Mouse (Mus musculus) stomach, embryonic 15.5 days (tissue): Measurements from ENCODE around the gene Fam214a. TPM values are rescaled to one million over a fixed set of nuclear protein-coding genes. Genes with fewer than 3 reads are reported as not detected.
A peak's percentile ranks its signal among the peaks of the same experiment; 100 is the strongest.

Source experiments
- ATAC-seq: fragments of 200-750 bp; cut with Nextera tagmentation; 2 replicates; pipeline ENCODE4 v1.8.0; 2017; ENCODE audit warnings: low read depth, moderate number of reproducible peaks, moderate TSS enrichment; ENCODE audit not compliant: insufficient read depth, low FRiP score
- H3K27ac ChIP-seq: fragments of 300-500 bp; sonication (generic); 2 replicates; pipeline ENCODE4 v1.5.1; 2015; ENCODE audit warnings: mild to moderate bottlenecking, inconsistent platforms
- H3K27me3 ChIP-seq: fragments of 300-500 bp; sonication (generic); replicated peaks from 2 replicates; pipeline ENCODE4 v1.6.1; 2015; ENCODE audit warnings: inconsistent platforms
- H3K36me3 ChIP-seq: fragments of 300-500 bp; sonication (generic); 2 replicates; pipeline ENCODE4 v1.6.1; 2015; ENCODE audit warnings: inconsistent platforms
- H3K4me1 ChIP-seq: fragments of 300-500 bp; sonication (generic); 2 replicates; pipeline ENCODE4 v1.6.1; 2015; ENCODE audit warnings: inconsistent platforms
- H3K4me2 ChIP-seq: fragments of 300-500 bp; sonication (generic); 2 replicates; pipeline ENCODE4 v1.6.1; 2015; ENCODE audit warnings: mild to moderate bottlenecking, inconsistent platforms
- H3K4me3 ChIP-seq: fragments of 300-500 bp; sonication (generic); replicated peaks from 2 replicates; pipeline ENCODE4 v1.5.1; 2015; ENCODE audit warnings: inconsistent platforms
- H3K9ac ChIP-seq: fragments of 300-500 bp; sonication (generic); 2 replicates; pipeline ENCODE4 v1.6.1; 2015; ENCODE audit warnings: inconsistent platforms
- H3K9me3 ChIP-seq: fragments of 300-500 bp; sonication (generic); 2 replicates; pipeline ENCODE4 v1.6.1; 2016; ENCODE audit warnings: inconsistent platforms
- WGBS: fragments of 180-500 bp; shearing (Covaris S2); methylation state at CpG from one replicate; pipeline ENCODE4 v1.1.7; 2015; 5-methylcytosine and 5-hydroxymethylcytosine counted together
- polyA plus RNA-seq: library from polyadenylated mRNA; unstranded; fragments of >200 nt; fragmentation: Nextera tagmentation; extraction: Ambion mirVana; gene quantifications from 2 replicates; pipeline ENCODE4 v1.2.1, GENCODE M21; 2015

The Fam214a gene
- polyA plus RNA-seq, 1 experiment from 2014 or later = 9.1 TPM

DNA sequence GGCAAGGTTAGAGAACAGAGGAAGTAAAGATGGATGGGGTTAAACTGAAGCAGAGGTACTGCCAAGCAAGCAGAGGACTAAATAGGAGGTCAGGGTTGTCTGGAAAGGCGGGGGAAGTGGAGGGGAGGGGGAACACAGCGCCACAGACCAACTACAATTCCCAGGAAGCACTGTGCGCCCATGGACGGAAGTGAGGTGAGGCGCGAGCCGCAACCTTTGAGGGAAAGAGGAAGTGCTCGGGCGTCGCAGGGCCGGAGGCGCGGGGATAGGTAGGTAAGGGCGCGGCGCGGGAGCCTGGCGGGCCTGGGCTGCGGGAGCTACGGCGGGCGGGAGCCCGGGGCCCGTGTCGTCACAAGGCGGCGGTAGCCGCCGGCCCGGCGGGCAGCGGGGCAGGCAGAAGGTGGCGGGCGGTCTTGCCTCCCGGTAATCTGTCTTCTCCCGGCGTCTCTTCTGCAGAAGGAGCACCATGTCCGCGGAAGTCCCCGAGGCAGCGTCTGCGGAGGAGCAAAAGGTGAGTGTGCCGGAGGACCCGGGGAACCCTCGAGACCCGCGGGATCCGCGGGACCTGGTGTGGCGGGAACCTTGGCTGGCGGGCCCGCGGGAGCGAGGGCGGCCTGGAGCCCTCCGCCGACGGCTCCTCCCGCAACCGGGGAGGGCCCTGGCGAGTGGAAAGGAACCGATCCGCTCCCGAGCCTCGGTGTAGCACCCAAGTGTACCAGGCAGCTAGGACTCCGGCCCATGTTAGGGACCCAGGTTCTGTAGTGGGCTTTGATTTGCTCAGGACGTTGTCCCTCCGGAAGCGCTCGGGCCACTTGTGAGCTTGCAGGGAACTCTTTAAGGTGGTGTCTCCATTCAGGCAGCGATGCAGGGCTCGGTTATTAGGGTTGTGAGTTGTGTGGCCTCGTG, 85.0 kb downstream of the Fam214a start, which contains the start of gene Arpp19:
Arpp19 (plus strand) TSS at position 164 of the 906 bp plus-strand sequence.
- no peaks in the 10 kb centered on the region for H3K9me3 ChIP-seq
- no peaks in the 10 kb centered on the region for H3K27me3 ChIP-seq
- peak within 1 kb of the TSS; percentile 93 for H3K4me3 ChIP-seq
- ATAC-seq = peak; percentile 95
- H3K9ac ChIP-seq = peak within 1 kb of the TSS; percentile 96
- peak within 1 kb of the TSS; percentile 77 for H3K27ac ChIP-seq
- no peaks in the 10 kb centered on the region for H3K36me3 ChIP-seq
- 0 out of 2 replicates have a peak, but pooled peaks cover 4% of the 10 kb centered on the region for H3K4me1 ChIP-seq
- WGBS = under 1% methylated on average over 71 of the region's 73 CpGs
- peak within 1 kb of the TSS; percentile 64 for H3K4me2 ChIP-seq

DNA sequence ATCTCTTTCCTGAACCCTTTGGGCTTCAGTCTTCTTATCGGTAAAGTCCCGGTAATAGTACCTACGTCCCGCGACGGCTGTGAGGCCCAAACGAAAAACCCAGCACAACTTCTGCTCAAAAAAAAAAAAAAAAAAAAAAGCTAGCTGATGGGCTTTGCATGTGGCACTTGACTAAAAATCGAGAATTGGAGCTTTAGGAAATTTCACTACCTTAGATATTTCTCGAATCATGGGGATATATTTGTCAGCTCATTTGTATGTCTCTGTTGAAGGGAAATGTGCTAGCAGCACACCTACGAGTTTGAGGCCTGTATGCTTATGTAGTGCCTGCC, 85.6 kb downstream of the Fam214a start:
- H3K9me3 ChIP-seq = no peaks in the 10 kb centered on the region
- H3K27ac ChIP-seq = no peak overlapping the region
- peak overlapping the region; percentile 64 for H3K4me2 ChIP-seq
- no peaks in the 10 kb centered on the region for H3K27me3 ChIP-seq
- peak overlapping the region; percentile 93 for H3K4me3 ChIP-seq
- 0 out of 2 replicates have a peak, but pooled peaks cover 4% of the 10 kb centered on the region for H3K4me1 ChIP-seq
- no peaks in the 10 kb centered on the region for H3K36me3 ChIP-seq
- peak overlapping the region; percentile 96 for H3K9ac ChIP-seq
- no peak for ATAC-seq
- WGBS = 1% methylated on average over 10 of the region's 10 CpGs

DNA sequence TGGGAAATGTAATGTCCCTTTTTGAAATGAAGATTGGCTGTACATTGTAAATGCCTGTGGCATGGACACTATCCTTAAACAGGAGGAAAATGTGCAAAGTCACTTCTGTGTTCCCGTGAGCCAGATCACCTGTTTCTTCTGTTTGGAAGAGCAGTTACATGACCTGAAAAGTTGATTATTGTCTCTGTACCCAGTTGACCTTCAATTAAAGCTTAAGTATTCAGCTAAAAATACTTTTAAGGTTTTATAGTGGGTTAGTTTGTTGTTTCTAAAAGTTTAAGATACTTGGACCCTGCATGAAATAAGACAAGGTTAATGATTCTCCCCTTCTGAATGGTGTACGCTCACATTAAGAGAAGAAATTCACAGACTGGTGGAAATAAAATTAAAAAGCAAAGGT, 87.9 kb downstream of the Fam214a start:
- H3K27me3 ChIP-seq = no peaks in the 10 kb centered on the region
- no peak overlapping the region for H3K4me2 ChIP-seq
- ATAC-seq = no peak
- H3K4me3 ChIP-seq = no peak overlapping the region
- WGBS = 73% methylated on average over 2 of the region's 2 CpGs
- H3K36me3 ChIP-seq = 0 out of 2 replicates have a peak, but pooled peaks cover 3% of the 10 kb centered on the region
- 0 out of 2 replicates have a peak, but pooled peaks cover 4% of the 10 kb centered on the region for H3K4me1 ChIP-seq
- no peak overlapping the region for H3K27ac ChIP-seq
- no peaks in the 10 kb centered on the region for H3K9me3 ChIP-seq
- H3K9ac ChIP-seq = no peak overlapping the region

DNA sequence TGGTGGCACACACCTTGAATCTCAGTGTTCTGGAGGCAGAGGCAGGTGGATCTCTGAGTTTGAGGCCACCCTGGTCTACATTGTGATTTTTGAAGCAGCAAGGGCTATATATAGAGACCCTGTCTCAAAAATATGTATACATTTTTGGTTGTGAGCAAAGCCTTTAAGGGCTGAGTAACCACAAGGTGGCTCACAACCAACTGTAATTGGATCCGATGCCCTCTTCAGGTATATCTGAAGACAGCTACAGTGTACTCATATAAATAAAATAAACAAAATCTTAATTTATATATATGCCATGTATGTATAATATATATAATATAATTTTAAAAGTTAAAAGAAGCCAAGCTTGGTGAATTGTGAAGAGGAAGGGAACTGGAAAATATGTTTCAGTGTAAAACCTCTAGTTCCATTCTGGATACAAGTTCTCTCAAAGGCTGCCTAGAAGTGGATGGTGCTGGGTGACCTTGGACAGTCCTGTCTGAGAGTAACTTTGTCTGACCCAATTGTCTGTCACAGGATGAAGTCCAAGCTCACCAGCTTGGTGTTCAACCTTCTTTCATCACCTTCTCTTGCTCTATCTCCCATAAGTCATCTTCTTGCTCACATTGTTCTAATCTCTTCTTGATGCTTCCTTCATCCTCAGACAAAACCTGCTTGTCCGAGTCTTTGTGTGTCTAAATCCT, 89.3 kb downstream of the Fam214a start:
- Histone ChIP-seq H3K4me2 (no peak overlapping the region), H3K27me3 (no peaks in the 10 kb centered on the region), H3K4me1 (0 out of 2 replicates have a peak, but pooled peaks cover 4% of the 10 kb centered on the region), H3K27ac (no peak overlapping the region), H3K4me3 (no peak overlapping the region), H3K9ac (no peak overlapping the region), H3K36me3 (0 out of 2 replicates have a peak, but pooled peaks cover 6% of the 10 kb centered on the region), H3K9me3 (no peaks in the 10 kb centered on the region)
- WGBS = 73% methylated on average over 2 of the region's 2 CpGs
- ATAC-seq = no peak

DNA sequence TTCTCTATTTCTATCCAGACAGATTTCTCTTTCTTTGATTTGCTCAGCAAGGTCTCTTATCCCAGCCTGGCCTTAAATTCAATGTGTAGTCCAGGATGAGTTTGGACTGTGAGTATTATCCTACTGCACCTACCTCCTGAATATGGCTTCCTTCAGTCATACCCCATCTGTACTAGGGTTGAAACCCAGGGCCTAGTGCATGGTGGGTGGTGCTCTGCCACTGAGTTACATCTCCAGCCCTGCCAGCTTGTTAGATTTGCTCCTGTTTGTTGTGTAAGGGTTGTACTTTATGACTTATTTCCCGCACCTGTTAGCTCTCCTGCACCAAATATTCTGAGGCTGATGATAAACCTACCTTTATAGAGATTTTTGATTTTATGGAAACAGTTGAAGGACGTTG, 90.5 kb downstream of the Fam214a start:
- 93% methylated on average over 2 of the region's 2 CpGs for WGBS
- Histone ChIP-seq H3K36me3 (0 out of 2 replicates have a peak, but pooled peaks cover 6% of the 10 kb centered on the region), H3K27me3 (no peaks in the 10 kb centered on the region), H3K9me3 (no peaks in the 10 kb centered on the region), H3K4me1 (0 out of 2 replicates have a peak, but pooled peaks cover 4% of the 10 kb centered on the region), H3K27ac (no peak overlapping the region), H3K4me2 (no peak overlapping the region), H3K9ac (no peak overlapping the region), H3K4me3 (no peak overlapping the region)
- no peak for ATAC-seq

DNA sequence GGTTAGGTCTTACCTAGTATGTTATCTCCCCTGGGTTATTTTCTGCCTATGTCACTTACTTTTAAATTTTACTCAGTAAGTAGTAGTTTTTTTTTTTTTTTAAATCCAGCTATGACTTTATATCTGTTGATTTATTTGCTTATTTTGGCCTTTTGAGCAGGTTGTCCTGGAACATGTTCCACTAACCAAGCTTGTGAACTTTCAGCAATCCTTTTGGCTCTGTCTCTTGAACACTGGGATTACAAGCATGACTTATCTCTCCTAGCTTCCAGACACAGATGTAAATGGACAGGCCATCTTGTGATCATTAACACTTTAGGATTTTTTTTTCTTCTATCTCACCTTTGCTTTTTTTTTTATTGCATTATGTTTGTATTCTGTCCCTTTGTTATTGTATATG, 94.4 kb downstream of the Fam214a start:
- H3K36me3 ChIP-seq = 0 out of 2 replicates have a peak, but pooled peaks cover 6% of the 10 kb centered on the region
- no peaks in the 10 kb centered on the region for H3K27me3 ChIP-seq
- no peaks in the 10 kb centered on the region for H3K9me3 ChIP-seq
- H3K4me1 ChIP-seq = no peaks in the 10 kb centered on the region
- H3K4me2 ChIP-seq = no peak overlapping the region
- no peak for ATAC-seq
- H3K27ac ChIP-seq = no peak overlapping the region
- no peak overlapping the region for H3K4me3 ChIP-seq
- no peak overlapping the region for H3K9ac ChIP-seq

DNA sequence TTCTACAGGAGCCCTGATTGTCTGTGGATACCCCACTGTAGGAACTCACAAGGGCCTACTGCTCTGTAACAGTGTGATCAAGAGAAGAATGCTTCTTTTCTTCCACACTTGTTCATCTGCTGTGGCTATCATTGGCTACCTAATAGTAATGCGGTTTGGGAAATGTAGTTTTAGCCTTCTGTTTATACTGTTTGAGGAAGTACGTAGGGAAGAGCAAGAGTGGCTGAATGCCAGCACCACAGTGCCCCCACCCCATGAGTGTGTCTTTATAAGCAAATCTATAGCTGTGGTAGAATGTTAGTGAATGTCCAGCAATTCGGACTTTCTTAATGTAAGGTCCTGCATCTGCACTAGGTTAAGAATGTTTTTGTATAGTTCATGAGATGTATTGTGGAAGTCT, 96.4 kb downstream of the Fam214a start:
- no peak for ATAC-seq
- Histone ChIP-seq H3K36me3 (0 out of 2 replicates have a peak, but pooled peaks cover 6% of the 10 kb centered on the region), H3K4me3 (no peak overlapping the region), H3K9ac (no peak overlapping the region), H3K4me1 (no peaks in the 10 kb centered on the region), H3K9me3 (no peaks in the 10 kb centered on the region), H3K27ac (no peak overlapping the region), H3K4me2 (no peak overlapping the region), H3K27me3 (no peaks in the 10 kb centered on the region)
- 62% methylated on average over 3 of the region's 3 CpGs for WGBS

DNA sequence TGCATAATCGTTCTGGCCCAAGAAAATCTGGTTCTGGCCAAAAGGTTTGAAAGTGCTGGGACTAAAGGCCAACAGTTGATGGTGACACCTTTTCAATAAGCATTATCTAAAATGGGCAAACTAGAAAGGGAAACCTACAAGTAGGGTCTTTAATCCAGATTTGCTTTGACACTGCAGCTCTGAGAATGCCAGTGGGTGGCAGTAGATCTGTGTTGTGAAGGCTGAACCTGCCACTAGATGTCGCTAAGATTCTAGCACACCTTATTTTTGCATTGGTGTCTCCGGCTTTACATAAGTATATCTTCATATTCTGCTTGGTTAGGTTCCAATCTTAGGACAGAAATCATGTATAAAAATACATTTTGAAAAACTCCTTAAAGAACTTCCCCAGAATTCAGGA, 97.3 kb downstream of the Fam214a start:
- Histone ChIP-seq H3K36me3 (0 out of 2 replicates have a peak, but pooled peaks cover 6% of the 10 kb centered on the region), H3K27ac (no peak overlapping the region), H3K4me2 (no peak overlapping the region), H3K4me1 (no peaks in the 10 kb centered on the region), H3K9me3 (no peaks in the 10 kb centered on the region), H3K9ac (no peak overlapping the region), H3K27me3 (no peaks in the 10 kb centered on the region), H3K4me3 (no peak overlapping the region)
- WGBS = 31% methylated on average over 3 of the region's 3 CpGs
- no peak for ATAC-seq

DNA sequence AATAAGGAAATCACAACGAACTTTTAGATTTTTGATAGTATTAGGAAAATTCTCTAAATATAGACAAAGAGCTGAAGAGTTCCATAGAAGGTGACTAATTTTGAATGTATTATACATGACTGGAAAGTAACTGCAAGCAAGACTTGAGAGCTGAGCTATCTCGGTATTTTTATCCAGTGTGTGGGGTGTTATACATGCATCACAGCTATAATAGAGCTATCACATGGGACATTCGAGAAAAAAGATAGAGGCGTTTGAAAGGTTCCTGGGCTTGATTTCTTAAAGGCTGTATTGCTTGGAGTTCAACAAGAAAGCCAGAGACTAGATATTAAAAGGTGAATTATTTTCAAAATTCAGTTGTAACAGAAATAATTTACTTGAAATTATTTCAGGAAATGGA, 99.2 kb downstream of the Fam214a start:
- Histone ChIP-seq H3K27ac (no peak overlapping the region), H3K27me3 (no peaks in the 10 kb centered on the region), H3K4me1 (no peaks in the 10 kb centered on the region), H3K36me3 (no peaks in the 10 kb centered on the region), H3K9ac (no peak overlapping the region), H3K4me3 (no peak overlapping the region), H3K9me3 (no peaks in the 10 kb centered on the region), H3K4me2 (no peak overlapping the region)
- no peak for ATAC-seq
- WGBS = 90% methylated on average over 4 of the region's 4 CpGs

DNA sequence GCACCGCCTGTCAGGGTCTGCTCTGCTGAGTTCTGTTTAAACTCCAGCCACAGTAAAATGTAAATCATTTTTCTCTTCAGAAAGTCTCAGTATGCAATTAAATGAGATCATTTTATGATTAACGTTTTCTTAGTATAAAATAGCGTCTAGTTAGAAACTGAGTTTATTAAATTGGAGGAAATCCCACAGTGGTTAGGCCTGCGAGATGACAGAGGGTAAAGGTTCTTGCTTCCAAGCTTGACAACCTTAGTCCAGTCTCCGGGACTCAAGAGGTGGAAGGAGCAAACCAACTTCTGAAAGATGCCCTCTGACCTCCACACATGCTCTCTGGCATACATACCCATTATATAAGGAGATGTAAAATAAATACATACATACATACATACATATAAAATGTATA, 102.4 kb downstream of the Fam214a start:
- Histone ChIP-seq H3K4me3 (no peak overlapping the region), H3K9me3 (no peaks in the 10 kb centered on the region), H3K27me3 (no peaks in the 10 kb centered on the region), H3K9ac (no peak overlapping the region), H3K27ac (no peak overlapping the region), H3K4me2 (no peak overlapping the region), H3K36me3 (peaks cover 13% of the 10 kb centered on the region), H3K4me1 (no peaks in the 10 kb centered on the region)
- no peak for ATAC-seq
- WGBS = 68% methylated on average over 5 of the region's 5 CpGs

DNA sequence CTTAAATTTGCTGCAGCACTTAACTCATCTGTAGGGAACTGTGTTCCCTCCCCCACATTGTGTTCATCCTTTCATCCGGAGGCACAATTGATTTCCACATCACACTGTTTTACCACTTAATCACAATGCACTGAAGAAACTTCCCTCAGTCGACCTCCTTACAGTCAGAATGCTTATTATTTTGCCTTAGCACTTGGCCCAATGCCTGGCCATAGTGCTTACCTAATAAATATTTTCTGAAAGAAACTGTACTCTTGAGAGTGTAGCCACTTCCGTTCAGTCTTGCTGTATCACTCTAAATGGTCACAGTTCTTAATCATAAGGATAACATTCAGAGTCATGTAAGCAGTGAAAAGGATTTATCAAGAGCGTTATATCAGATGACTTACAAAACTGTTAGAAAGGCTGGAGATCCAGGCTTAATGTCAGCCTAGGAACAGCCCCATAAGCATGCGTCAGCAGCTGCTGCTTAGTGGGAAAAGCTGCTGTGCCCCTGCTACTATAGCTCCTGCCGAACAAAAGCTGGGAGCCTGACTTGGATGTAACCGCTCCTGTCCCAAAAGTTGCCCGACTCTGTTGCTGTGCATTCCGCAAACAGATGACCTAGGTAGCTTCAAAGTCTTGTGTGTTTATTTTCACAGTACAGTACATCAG, 112.1 kb downstream of the Fam214a start:
- no peaks in the 10 kb centered on the region for H3K36me3 ChIP-seq
- no peaks in the 10 kb centered on the region for H3K4me1 ChIP-seq
- no peak for ATAC-seq
- H3K27ac ChIP-seq = no peak overlapping the region
- no peak overlapping the region for H3K4me2 ChIP-seq
- no peak overlapping the region for H3K4me3 ChIP-seq
- H3K9me3 ChIP-seq = no peaks in the 10 kb centered on the region
- H3K9ac ChIP-seq = no peak overlapping the region
- H3K27me3 ChIP-seq = no peaks in the 10 kb centered on the region
- 54% methylated on average over 9 of the region's 9 CpGs for WGBS
